Mouse (Mus musculus) forebrain, embryonic 14.5 days (tissue): ENCODE measurements around the gene Morc4. TPM values are rescaled to one million over a fixed set of nuclear protein-coding genes. Genes with fewer than 3 reads are reported as not detected.
A peak's percentile ranks its signal among the peaks of the same experiment; 100 is the strongest.

Source experiments
- ATAC-seq: fragments of 200-750 bp; cut with Nextera tagmentation; 2 replicates; pipeline ENCODE4 v1.8.0; 2017; ENCODE audit warnings: mild to moderate bottlenecking, moderate library complexity
- DNase-seq: peaks from one replicate; pipeline ENCODE4 v3.0.0-alpha.2; 2015; ENCODE audit warnings: low spot score
- H3K27ac ChIP-seq: fragments of 300-500 bp; sonication (generic); 2 replicates; pipeline ENCODE4 v1.5.1; 2014; ENCODE audit warnings: low read depth, mild to moderate bottlenecking, control low read depth, low read length, moderate library complexity
- H3K27me3 ChIP-seq: fragments of 300-500 bp; sonication (generic); replicated peaks from 2 replicates; pipeline ENCODE4 v1.6.1; 2014; ENCODE audit warnings: low read length, control low read depth, mixed read lengths; ENCODE audit not compliant: control insufficient read depth, insufficient read depth
- H3K36me3 ChIP-seq: fragments of 300-500 bp; sonication (generic); 2 replicates; pipeline ENCODE4 v1.6.1; 2014; ENCODE audit warnings: low read length, control low read depth; ENCODE audit not compliant: control insufficient read depth, insufficient read depth
- H3K4me1 ChIP-seq: fragments of 300-500 bp; sonication (generic); 2 replicates; pipeline ENCODE4 v1.6.1; 2014; ENCODE audit warnings: antibody characterized with exemption, low read length, control low read depth; ENCODE audit not compliant: control insufficient read depth, insufficient read depth
- H3K4me2 ChIP-seq: fragments of 300-500 bp; sonication (generic); 2 replicates; pipeline ENCODE4 v1.6.1; 2014; ENCODE audit warnings: mild to moderate bottlenecking, control low read depth, low read length
- H3K4me3 ChIP-seq: fragments of 300-500 bp; sonication (generic); 2 replicates; pipeline ENCODE4 v1.5.1; 2014; ENCODE audit warnings: low read depth, low read length, control low read depth
- H3K9ac ChIP-seq: fragments of 300-500 bp; sonication (generic); 2 replicates; pipeline ENCODE4 v1.6.1; 2014; ENCODE audit warnings: mild to moderate bottlenecking, low read length, control low read depth, moderate library complexity
- H3K9me3 ChIP-seq: fragments of 300-500 bp; sonication (generic); replicated peaks from 2 replicates; pipeline ENCODE4 v1.6.1; 2016; ENCODE audit warnings: low read length, control low read depth, mixed read lengths; ENCODE audit not compliant: control insufficient read depth
- WGBS: fragments of 180-500 bp; shearing (Covaris S2); extraction: QIAGEN DNeasy Blood & Tissue Kit; methylation state at CpG from one replicate; pipeline ENCODE4 v1.1.7; 2014; 5-methylcytosine and 5-hydroxymethylcytosine counted together
- polyA plus RNA-seq: library from polyadenylated mRNA; unstranded; fragments of >200 nt; fragmentation: Nextera tagmentation; extraction: Ambion mirVana; gene quantifications from 2 replicates; pipeline ENCODE4 v1.2.1, GENCODE M21; 2014

Morc4 gene
- polyA plus RNA-seq, 1 experiment from 2014 or later = 2.0 TPM

GRCm38 (mm10) chrX:139796037-139796436 lies 75.4 kb downstream of the Morc4 start:
- WGBS = 85% methylated on average over 6 of the region's 6 CpGs
- Histone ChIP-seq H3K9me3 (no peaks in the 10 kb centered on the region), H3K4me3 (no peak overlapping the region), H3K27ac (no peak overlapping the region), H3K4me2 (no peak overlapping the region), H3K36me3 (no peaks in the 10 kb centered on the region), H3K27me3 (no peaks in the 10 kb centered on the region), H3K4me1 (no peaks in the 10 kb centered on the region), H3K9ac (no peak overlapping the region)
- no peak for DNase-seq
- ATAC-seq = no peak

DNA sequence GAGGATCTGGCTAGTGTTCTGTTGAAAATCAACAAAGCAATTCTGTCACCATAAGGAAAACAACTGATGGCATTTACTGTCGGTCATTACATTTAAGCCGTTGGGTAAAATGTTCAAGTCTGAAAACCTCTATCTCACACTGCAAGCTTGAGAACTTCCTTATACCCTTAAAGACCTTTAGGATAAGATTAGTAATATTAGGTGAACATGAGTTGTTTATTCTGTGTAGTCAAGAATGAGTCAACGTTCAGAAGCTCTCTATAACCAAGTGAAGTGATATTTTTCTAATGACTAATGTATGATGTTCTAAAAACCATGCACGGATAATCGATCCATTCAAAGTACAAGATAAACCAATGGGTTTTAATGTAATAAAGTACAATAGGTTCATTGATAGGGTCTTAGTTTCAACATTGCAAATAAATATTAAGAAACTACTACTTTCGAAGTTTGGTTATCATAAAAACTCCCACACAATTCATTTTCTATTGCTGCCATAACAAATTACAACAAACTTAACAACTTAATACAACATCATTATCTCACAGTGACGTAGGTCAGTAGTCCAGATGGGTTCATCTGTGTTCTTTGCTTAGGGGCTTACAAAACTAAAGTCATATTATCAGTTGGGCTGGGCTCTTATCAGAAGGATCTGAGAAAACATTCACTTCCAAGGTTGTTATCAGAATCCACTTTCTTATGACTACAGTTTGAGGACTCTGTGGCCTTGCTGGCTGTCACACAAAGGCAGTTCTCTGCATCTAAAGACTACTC lies 77.2 kb downstream of the Morc4 start:
- Histone ChIP-seq H3K9ac (no peak overlapping the region), H3K36me3 (no peaks in the 10 kb centered on the region), H3K4me1 (no peaks in the 10 kb centered on the region), H3K27ac (no peak overlapping the region), H3K27me3 (no peaks in the 10 kb centered on the region), H3K9me3 (no peaks in the 10 kb centered on the region), H3K4me2 (no peak overlapping the region), H3K4me3 (no peak overlapping the region)
- DNase-seq (no peak), ATAC-seq (no peak)
- WGBS = 85% methylated on average over 7 of the region's 7 CpGs

DNA sequence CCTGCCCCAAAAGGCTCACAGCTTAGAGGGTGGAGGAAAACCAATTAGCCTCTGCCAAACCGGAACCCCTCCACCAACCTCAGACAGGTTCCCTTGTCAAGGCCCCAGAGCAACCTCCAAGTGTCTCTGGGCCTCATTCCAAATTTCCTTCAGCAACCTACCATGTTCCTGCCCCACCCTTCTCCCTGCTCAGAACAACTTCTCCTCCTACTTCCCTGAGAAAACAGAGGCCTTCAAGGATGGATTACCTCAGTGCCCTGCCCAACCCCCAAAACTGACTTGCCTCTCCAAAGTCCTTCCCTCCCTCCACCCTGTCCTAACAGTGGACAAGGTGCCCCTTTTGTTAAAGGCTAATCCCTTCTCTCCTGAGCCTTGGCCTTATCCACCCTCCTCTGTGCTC lies 85.7 kb downstream of the Morc4 start:
- H3K4me3 ChIP-seq = no peak overlapping the region
- H3K27ac ChIP-seq = no peak overlapping the region
- H3K4me1 ChIP-seq = no peaks in the 10 kb centered on the region
- no peaks in the 10 kb centered on the region for H3K36me3 ChIP-seq
- H3K9ac ChIP-seq = no peak overlapping the region
- DNase-seq = no peak
- H3K27me3 ChIP-seq = no peaks in the 10 kb centered on the region
- ATAC-seq = no peak
- H3K4me2 ChIP-seq = no peak overlapping the region
- H3K9me3 ChIP-seq = no peaks in the 10 kb centered on the region
- 40% methylated on average over 1 of the region's 1 CpGs for WGBS

GRCm38 (mm10) chrX:139783045-139783422 lies 88.4 kb downstream of the Morc4 start:
- H3K27me3 ChIP-seq = no peaks in the 10 kb centered on the region
- H3K9ac ChIP-seq = no peak overlapping the region
- 49% methylated on average over 3 of the region's 3 CpGs for WGBS
- H3K9me3 ChIP-seq = no peaks in the 10 kb centered on the region
- no peaks in the 10 kb centered on the region for H3K36me3 ChIP-seq
- no peak for ATAC-seq
- DNase-seq = no peak
- H3K4me2 ChIP-seq = no peak overlapping the region
- no peaks in the 10 kb centered on the region for H3K4me1 ChIP-seq
- no peak overlapping the region for H3K4me3 ChIP-seq
- H3K27ac ChIP-seq = no peak overlapping the region

- WGBS = 40% methylated on average over 6 of the region's 6 CpGs
- ATAC-seq = peak; percentile 67; the same call in 1 of the 2 replicates
Observed at GRCm38 (mm10) chrX:139782278-139783044, 89.0 kb downstream of the Morc4 start, which contains the start of gene Ripply1. TSS of gene Ripply1 (minus strand) at chrX:139782353.

DNA sequence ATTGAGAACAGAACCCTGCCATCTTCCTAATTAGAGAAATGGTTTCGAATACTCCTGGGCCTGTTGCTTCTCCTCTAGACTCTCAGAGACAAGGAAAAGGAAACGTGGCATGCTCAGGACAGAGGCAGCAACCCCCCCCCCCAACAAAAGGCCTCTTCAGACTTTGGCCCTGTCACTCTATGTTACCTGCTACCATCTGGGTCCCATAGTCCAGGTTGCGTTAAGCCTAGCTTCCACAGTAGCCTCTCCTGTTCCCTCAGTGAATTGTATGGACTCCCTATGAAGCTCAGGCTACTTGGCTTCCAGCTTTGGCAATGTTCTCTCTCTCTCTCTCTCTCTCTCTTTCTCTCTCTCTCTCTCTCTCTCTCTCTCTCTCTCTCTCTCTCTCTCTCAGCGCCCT lies 89.9 kb downstream of the Morc4 start:
- H3K4me1 ChIP-seq = no peaks in the 10 kb centered on the region
- H3K36me3 ChIP-seq = no peaks in the 10 kb centered on the region
- ATAC-seq (no peak), DNase-seq (no peak)
- no peak overlapping the region for H3K9ac ChIP-seq
- H3K4me2 ChIP-seq = no peak overlapping the region
- H3K4me3 ChIP-seq = no peak overlapping the region
- H3K9me3 ChIP-seq = no peaks in the 10 kb centered on the region
- 81% methylated on average over 4 of the region's 4 CpGs for WGBS
- H3K27ac ChIP-seq = no peak overlapping the region
- H3K27me3 ChIP-seq = no peaks in the 10 kb centered on the region

More at GRCm38 (mm10) chrX:139782278-139783044, 89.0 kb downstream of the Morc4 start, which contains the start of gene Ripply1:
- Histone ChIP-seq H3K9ac (no peak within 1 kb of the TSS), H3K27me3 (no peaks in the 10 kb centered on the region), H3K9me3 (no peaks in the 10 kb centered on the region), H3K4me3 (no peak within 1 kb of the TSS), H3K27ac (no peak within 1 kb of the TSS), H3K4me2 (no peak within 1 kb of the TSS), H3K36me3 (no peaks in the 10 kb centered on the region), H3K4me1 (no peaks in the 10 kb centered on the region)
- DNase-seq = peak; percentile 31

GRCm38 (mm10) chrX:139780988-139781387 lies 90.5 kb downstream of the Morc4 start:
- H3K36me3 ChIP-seq = no peaks in the 10 kb centered on the region
- DNase-seq (no peak), ATAC-seq (no peak)
- no peaks in the 10 kb centered on the region for H3K9me3 ChIP-seq
- 70% methylated on average over 3 of the region's 3 CpGs for WGBS
- H3K27me3 ChIP-seq = no peaks in the 10 kb centered on the region
- H3K4me2 ChIP-seq = no peak overlapping the region
- H3K4me3 ChIP-seq = no peak overlapping the region
- H3K4me1 ChIP-seq = no peaks in the 10 kb centered on the region
- no peak overlapping the region for H3K27ac ChIP-seq
- no peak overlapping the region for H3K9ac ChIP-seq

GRCm38 (mm10) chrX:139779401-139779800 lies 92.1 kb downstream of the Morc4 start:
- Histone ChIP-seq H3K27me3 (no peaks in the 10 kb centered on the region), H3K36me3 (no peaks in the 10 kb centered on the region), H3K4me1 (no peaks in the 10 kb centered on the region), H3K27ac (no peak overlapping the region), H3K4me3 (no peak overlapping the region), H3K4me2 (no peak overlapping the region), H3K9ac (no peak overlapping the region), H3K9me3 (no peaks in the 10 kb centered on the region)
- ATAC-seq (no peak), DNase-seq (no peak)
- WGBS = 74% methylated on average over 5 of the region's 5 CpGs

GRCm38 (mm10) chrX:139778886-139779285 lies 92.6 kb downstream of the Morc4 start:
- H3K27me3 ChIP-seq = no peaks in the 10 kb centered on the region
- ATAC-seq (no peak), DNase-seq (no peak)

More at GRCm38 (mm10) chrX:139778886-139779285, 92.6 kb downstream of the Morc4 start:
- H3K4me2 ChIP-seq = no peak overlapping the region
- no peak overlapping the region for H3K9ac ChIP-seq
- no peaks in the 10 kb centered on the region for H3K36me3 ChIP-seq
- H3K27ac ChIP-seq = no peak overlapping the region
- WGBS = 67% methylated on average over 1 of the region's 1 CpGs
- H3K4me3 ChIP-seq = no peak overlapping the region
- H3K9me3 ChIP-seq = no peaks in the 10 kb centered on the region
- no peaks in the 10 kb centered on the region for H3K4me1 ChIP-seq
